Mouse (Mus musculus) skeletal muscle tissue, adult 2 months (tissue): Measurements from ENCODE around the gene Olfr330.
A peak's percentile ranks its signal among the peaks of the same experiment; 100 is the strongest.
"Not testable (repeated sequence)": the region's sequence is repeated elsewhere in the genome, so short reads cannot be mapped to it uniquely, and the experiment has no call there.

Source experiments
- DNase-seq: peaks from one replicate; pipeline ENCODE4 v3.0.0-alpha.2; 2012; ENCODE audit warnings: low read depth, low spot score

The Olfr330 gene

GRCm38 (mm10) chr11:58534736-58535135 is at the start of gene Olfr330:
Gene Olfr330 (minus strand): TSS chr11:58534836.
- not testable (repeated sequence) for DNase-seq

DNA sequence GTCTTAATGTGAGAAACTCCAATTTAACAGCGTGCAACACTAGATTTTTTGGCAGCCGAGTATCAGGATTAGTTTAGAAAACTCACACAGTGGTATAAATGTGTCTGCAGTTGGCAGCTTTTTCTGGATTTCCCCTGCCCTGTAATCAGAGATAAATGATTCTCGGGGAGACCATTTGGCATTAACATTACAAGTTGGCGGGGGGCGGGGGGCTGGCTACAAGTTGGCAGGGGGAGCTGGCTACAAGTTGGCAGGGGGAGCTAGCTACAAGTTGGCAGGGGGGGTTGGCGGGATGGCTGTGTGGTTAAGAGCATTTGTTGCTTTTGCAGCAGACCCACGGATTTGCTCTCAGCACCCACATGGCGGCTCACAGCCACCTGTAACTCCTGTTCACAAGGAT is 44.0 kb upstream of the Olfr330 start:
- no peak for DNase-seq

- DNase-seq = no peak
These were observed 42.8 kb upstream of the Olfr330 start, which contains the start of gene Olfr325 for GRCm38 (mm10) chr11:58577430-58577829. Gene Olfr325 (plus strand): TSS chr11:58577730.

GRCm38 (mm10) chr11:58570405-58570804 is 35.8 kb upstream of the Olfr330 start, which contains the start of gene Olfr224:
Gene Olfr224 (minus strand): TSS chr11:58570553.
- DNase-seq = peak; percentile 28

DNA sequence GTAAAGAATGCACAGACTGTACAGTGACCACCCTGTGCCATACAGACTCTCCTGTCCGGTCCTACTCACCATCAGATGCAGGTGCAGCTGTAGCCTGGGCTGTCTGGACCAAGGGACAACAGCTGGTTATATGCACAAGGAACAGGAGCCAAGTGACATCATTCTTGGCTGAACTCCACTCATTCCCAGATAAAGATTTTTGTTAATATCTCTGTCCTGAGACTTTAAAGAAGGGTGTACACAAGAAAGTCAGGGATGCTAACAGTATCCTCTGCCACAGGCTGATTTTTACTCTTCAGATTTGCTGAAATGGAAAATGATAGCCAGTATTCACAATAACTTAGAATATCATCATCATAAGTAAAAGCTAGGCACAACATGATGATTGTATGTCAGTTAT is 20.9 kb upstream of the Olfr330 start, which contains the start of gene Olfr328:
Gene Olfr328 (minus strand): TSS at position 101 of the 400 bp plus-strand sequence.
- peak; percentile 6 for DNase-seq

DNA sequence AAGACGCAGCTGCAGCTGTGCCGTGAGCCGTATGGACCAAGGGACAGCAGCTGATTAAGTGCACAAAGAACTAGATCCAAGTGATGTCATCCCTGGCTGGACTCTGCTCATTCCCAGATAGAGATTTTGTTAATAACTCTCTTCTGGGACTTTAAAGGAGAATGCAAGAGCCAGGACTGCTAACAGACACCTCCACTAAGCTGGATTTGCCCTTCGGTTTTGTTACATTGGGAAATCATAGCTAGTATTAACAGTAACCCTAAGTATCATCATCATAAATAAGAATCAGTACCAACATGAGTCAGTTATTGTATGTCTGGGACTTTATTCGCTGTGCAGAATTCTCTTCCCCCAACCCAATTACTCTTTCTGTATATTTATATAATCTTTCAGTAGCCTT is 11.7 kb upstream of the Olfr330 start, which contains the start of gene Olfr329-ps:
Gene Olfr329-ps (minus strand): TSS at position 101 of the 400 bp plus-strand sequence.
- peak; percentile 0 for DNase-seq

- DNase-seq = not testable (repeated sequence)
These were observed 14.9 kb downstream of the Olfr330 start for GRCm38 (mm10) chr11:58519756-58520155.

GRCm38 (mm10) chr11:58518916-58519315 is 15.7 kb downstream of the Olfr330 start:
- not testable (repeated sequence) for DNase-seq

DNA sequence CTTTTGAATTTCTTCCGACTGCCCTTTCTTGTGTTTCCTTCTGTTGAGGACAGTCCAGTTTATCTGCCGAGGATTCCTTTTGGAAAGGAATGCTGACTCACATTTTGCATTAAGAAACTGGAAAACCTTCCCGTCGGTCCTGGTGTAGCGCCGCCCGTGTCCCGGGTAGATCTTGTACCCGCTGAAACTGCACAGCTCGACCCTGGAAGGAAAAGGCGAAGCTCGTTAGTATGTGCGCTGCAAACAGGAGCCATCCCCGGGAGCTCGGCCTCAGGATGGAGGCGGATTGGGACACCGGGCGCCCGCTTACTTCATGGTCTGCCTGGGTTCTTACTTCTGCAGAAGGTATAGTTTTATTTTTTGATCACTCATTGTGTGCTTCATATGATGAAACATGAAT is 25.6 kb downstream of the Olfr330 start:
- not testable (repeated sequence) for DNase-seq

DNA sequence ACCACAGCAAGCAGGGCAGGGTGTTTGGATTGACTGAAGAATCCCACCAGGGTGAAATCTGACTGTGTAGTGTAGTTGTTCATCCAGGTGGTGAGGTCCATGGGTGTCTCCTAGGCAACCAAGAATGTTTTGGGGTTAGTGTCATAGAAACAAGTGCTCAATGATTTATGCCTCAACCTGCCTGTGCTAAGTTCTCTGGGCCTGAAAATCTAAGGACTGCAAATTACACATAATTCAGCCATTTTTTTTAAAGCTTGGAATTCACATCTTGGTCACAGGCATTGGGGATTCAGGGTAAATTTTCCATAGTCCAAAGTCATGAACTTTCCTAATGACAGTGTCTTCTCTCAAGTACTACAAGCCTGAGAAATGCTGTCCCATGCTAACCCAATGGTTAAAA is 32.2 kb downstream of the Olfr330 start, which contains the start of gene Olfr331:
Gene Olfr331 (minus strand): TSS at position 101 of the 400 bp plus-strand sequence.
- not testable (repeated sequence) for DNase-seq

GRCm38 (mm10) chr11:58499290-58499689 is 35.3 kb downstream of the Olfr330 start:
- no peak for DNase-seq

- DNase-seq = no peak
These were observed 35.9 kb downstream of the Olfr330 start for GRCm38 (mm10) chr11:58498761-58499160.

DNA sequence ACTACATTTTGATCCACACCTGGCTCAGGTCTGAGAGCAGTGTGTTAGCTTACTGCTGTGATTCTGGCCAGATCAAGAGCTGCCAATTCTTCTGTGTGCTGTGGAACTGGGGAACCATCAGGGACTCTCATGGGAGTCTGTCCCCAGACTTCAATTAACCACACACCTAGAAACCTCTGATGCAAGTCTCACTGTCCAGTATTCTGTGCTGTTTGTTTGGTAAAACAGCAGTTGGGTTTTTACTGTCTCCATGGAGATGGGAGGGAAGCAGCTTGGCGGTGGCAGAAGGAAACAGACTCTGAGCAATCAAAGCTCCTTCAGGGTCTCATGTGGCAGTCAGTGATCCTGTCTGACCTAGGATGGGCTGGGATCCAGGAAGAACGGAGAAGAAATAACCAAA is 42.2 kb downstream of the Olfr330 start, which contains the start of gene Olfr332:
Gene Olfr332 (minus strand): TSS at position 101 of the 400 bp plus-strand sequence.
- no peak for DNase-seq
